Mouse (Mus musculus) cerebellum, adult 9-10 months (tissue): Measurements from ENCODE around the gene Bag5.

Experiments
- DNase-seq: peaks from one replicate; pipeline ENCODE4 v3.0.0; 2022

The Bag5 gene

GRCm38 (mm10) chr12:111696239-111696638 lies 16.8 kb downstream of the Bag5 start:
- DNase-seq: peak; percentile 90

- no peak for DNase-seq
These were observed 17.9 kb downstream of the Bag5 start for GRCm38 (mm10) chr12:111694880-111695804.

GRCm38 (mm10) chr12:111694271-111694781 lies 18.7 kb downstream of the Bag5 start:
- DNase-seq: no peak

GRCm38 (mm10) chr12:111693341-111694270 lies 19.5 kb downstream of the Bag5 start:
- peak; percentile 69 for DNase-seq

GRCm38 (mm10) chr12:111692899-111693298 lies 20.2 kb downstream of the Bag5 start:
- no peak for DNase-seq

- DNase-seq: no peak
These were observed 21.6 kb downstream of the Bag5 start for GRCm38 (mm10) chr12:111691346-111691872.

GRCm38 (mm10) chr12:111689426-111689825 lies 23.6 kb downstream of the Bag5 start:
- DNase-seq: peak; percentile 51

- DNase-seq: peak; percentile 67
These were observed 25.0 kb downstream of the Bag5 start for GRCm38 (mm10) chr12:111688069-111688428.

GRCm38 (mm10) chr12:111687350-111688068 lies 25.5 kb downstream of the Bag5 start:
- DNase-seq: peak; percentile 82

GRCm38 (mm10) chr12:111686390-111686789 lies 26.7 kb downstream of the Bag5 start:
- peak; percentile 46 for DNase-seq

GRCm38 (mm10) chr12:111682806-111683205 lies 30.3 kb downstream of the Bag5 start:
- no peak for DNase-seq

GRCm38 (mm10) chr12:111682003-111682402 lies 31.1 kb downstream of the Bag5 start:
- DNase-seq: no peak

GRCm38 (mm10) chr12:111681305-111681704 lies 31.8 kb downstream of the Bag5 start:
- DNase-seq: no peak

- no peak for DNase-seq
These were observed 32.4 kb downstream of the Bag5 start for GRCm38 (mm10) chr12:111680661-111681060.

- DNase-seq: no peak
These were observed 34.1 kb downstream of the Bag5 start for GRCm38 (mm10) chr12:111678997-111679396.

GRCm38 (mm10) chr12:111678670-111678933 lies 34.5 kb downstream of the Bag5 start:
- DNase-seq: no peak

GRCm38 (mm10) chr12:111677882-111678669 lies 35.0 kb downstream of the Bag5 start, which contains the start of gene Trmt61a:
Trmt61a (plus strand) TSS chr12:111678105.
- peak; percentile 89 for DNase-seq

GRCm38 (mm10) chr12:111677421-111677820 lies 35.6 kb downstream of the Bag5 start:
- peak; percentile 72 for DNase-seq

- no peak for DNase-seq
These were observed 37.1 kb downstream of the Bag5 start for GRCm38 (mm10) chr12:111675797-111676580.

- no peak for DNase-seq
These were observed 38.1 kb downstream of the Bag5 start for GRCm38 (mm10) chr12:111674850-111675486.
